Mouse (Mus musculus) cerebellum, postnatal 4 days (tissue): ENCODE results near the gene Ift88.

Source experiments
- DNase-seq, 2 experiments: peaks; one replicate each; pipeline ENCODE4 v3.0.0; 2022; ENCODE audit warnings: low spot score in 2 of 2, mixed read lengths in 1 of 2

Gene Ift88

GRCm38 (mm10) chr14:57423432-57424211 is at the start of gene Ift88:
Gene Ift88 (plus strand): TSS chr14:57424062.
- peak; percentile 85 to 91 for DNase-seq

GRCm38 (mm10) chr14:57375205-57375604 is 48.7 kb upstream of the Ift88 start:
- no peak for DNase-seq

- DNase-seq: no peak
Measured at GRCm38 (mm10) chr14:57376016-57376415, 47.8 kb upstream of the Ift88 start.

- DNase-seq: no peak
Measured at GRCm38 (mm10) chr14:57376956-57377355, 46.9 kb upstream of the Ift88 start.

- DNase-seq: no peak
Measured at GRCm38 (mm10) chr14:57377531-57377930, 46.3 kb upstream of the Ift88 start.

- DNase-seq: no peak
Measured at GRCm38 (mm10) chr14:57385667-57386066, 38.2 kb upstream of the Ift88 start.

- DNase-seq: no peak
Measured at GRCm38 (mm10) chr14:57386758-57387561, 36.9 kb upstream of the Ift88 start.

GRCm38 (mm10) chr14:57391621-57392020 is 32.2 kb upstream of the Ift88 start:
- no peak for DNase-seq

GRCm38 (mm10) chr14:57392278-57392677 is 31.6 kb upstream of the Ift88 start:
- no peak for DNase-seq

- no peak for DNase-seq
Measured at GRCm38 (mm10) chr14:57395470-57395869, 28.4 kb upstream of the Ift88 start.

GRCm38 (mm10) chr14:57397221-57397620 is 26.6 kb upstream of the Ift88 start:
- no peak for DNase-seq

GRCm38 (mm10) chr14:57398065-57398757 is 25.7 kb upstream of the Ift88 start, which contains the start of gene Cryl1:
Gene Cryl1 (minus strand): TSS chr14:57398529.
- peak; percentile 76 to 90 for DNase-seq

GRCm38 (mm10) chr14:57398813-57399427 is 24.9 kb upstream of the Ift88 start:
- DNase-seq: no peak

- no peak for DNase-seq
Measured at GRCm38 (mm10) chr14:57402815-57403214, 21.0 kb upstream of the Ift88 start.

- DNase-seq: peak; percentile 20 to 32
Measured at GRCm38 (mm10) chr14:57407039-57407987, 16.5 kb upstream of the Ift88 start.

GRCm38 (mm10) chr14:57408100-57408499 is 15.8 kb upstream of the Ift88 start:
- DNase-seq: no peak

- DNase-seq: no peak
Measured at GRCm38 (mm10) chr14:57409106-57409505, 14.8 kb upstream of the Ift88 start.

GRCm38 (mm10) chr14:57412166-57412565 is 11.7 kb upstream of the Ift88 start:
- no peak for DNase-seq

GRCm38 (mm10) chr14:57417187-57417586 is 6.7 kb upstream of the Ift88 start:
- DNase-seq: no peak

- no peak for DNase-seq
Measured at GRCm38 (mm10) chr14:57424212-57424561, 325 bp downstream of the Ift88 start.

GRCm38 (mm10) chr14:57430451-57430850 is 6.6 kb downstream of the Ift88 start:
- no peak for DNase-seq
